Mouse (Mus musculus): Measurements from ENCODE around the gene Erc2.

The Erc2 gene

DNA sequence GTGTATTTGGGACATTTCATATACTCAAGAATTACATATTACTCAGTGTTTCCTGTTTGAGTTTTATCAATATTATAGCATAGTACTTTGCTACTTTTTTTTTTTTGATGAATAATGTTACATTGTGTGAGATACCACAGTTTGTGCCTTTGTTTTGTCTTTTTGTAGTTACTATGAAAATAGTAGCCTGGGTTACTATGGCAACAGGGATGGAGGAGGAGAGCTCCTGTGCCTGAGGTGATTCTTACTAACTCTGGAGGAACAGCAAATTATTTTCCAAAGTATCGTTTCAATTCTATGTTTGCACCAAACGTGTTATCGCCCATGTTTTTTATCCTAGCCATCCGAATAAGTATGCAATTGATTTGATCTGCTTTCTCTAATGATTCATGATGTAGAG, 438.7 kb downstream of the Erc2 start:
- no peak for DNase-seq (ENCODE audit: low read depth, low spot score)

DNA sequence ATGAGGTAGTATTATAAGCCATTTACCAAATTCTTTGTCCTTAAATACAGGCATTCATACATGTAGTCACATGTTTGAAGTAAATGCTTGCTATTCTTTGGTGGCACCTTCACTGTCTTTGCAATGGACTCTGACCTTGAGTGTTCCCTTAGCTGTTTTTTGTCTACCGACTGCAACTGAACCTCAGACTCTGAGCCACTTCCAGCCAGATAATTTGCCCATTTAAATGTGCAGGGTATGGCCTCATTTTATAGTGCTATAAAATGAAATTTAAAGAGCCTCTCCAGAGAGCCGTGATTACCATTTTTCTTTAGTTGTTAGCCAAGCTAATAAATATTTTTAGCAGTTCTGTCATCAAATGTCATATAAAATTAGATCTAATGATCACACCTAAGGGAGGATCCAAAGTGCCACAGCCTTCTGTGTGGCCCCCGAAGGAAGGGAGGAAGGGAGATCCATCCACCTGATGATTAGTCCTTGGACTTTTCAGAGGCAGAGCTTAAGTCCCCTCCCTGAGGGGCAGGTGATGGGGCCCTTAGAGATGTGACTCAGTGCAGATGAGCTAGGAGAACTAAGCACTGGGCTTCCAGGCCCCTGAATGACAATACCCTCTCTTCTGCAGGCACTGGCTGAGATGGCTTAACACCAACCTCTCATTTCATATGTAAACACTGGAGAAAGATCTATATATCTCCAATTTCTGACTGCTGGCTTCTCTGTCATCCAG, 439.6 kb downstream of the Erc2 start:
- DNase-seq (ENCODE audit: low read depth, low spot score), result no peak

DNA sequence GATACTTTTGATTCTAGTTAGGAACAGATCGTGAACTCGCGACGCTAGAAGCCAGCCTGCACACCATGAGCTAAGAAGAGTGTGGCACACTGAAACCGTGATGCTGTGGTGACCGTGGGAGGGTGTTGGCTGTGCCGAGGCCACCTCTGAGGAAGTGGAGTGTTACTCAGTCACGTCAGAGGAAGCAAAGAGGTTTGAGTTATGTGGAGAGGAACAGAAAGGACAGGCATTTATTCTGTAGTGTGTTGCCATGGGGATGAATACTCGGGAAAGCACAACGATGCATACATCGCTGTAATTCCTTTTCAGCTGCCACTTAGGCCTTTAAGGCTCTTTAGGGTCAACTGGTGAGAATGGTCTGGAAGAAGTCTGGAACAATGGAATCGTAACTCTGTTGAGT, 445.8 kb downstream of the Erc2 start:
- DNase-seq (ENCODE audit: low read depth, low spot score), result no peak

DNA sequence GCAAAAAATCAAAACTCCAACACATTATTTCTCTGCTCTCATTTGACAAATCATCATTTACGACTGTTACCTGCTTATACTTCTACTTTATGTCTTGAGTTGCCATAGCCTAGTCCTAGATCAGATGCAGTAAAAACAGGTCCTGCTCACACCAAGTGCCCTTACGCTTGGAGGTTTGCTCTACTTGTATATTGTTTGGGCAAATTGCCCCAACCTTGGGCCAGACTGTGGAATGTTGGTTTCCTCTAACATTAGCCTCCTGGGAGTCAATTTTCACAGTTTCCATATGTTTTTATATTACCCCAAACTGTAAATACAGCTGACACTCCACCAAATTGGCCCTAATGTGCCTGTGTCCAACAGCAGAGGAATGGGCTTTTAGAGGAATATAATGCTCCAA, 447.6 kb downstream of the Erc2 start:
- DNase-seq (ENCODE audit: low read depth, low spot score), result no peak

- DNase-seq (ENCODE audit: low read depth, low spot score), result no peak
Measured at GRCm38 (mm10) chr14:28072561-28072960, 450.3 kb downstream of the Erc2 start.

DNA sequence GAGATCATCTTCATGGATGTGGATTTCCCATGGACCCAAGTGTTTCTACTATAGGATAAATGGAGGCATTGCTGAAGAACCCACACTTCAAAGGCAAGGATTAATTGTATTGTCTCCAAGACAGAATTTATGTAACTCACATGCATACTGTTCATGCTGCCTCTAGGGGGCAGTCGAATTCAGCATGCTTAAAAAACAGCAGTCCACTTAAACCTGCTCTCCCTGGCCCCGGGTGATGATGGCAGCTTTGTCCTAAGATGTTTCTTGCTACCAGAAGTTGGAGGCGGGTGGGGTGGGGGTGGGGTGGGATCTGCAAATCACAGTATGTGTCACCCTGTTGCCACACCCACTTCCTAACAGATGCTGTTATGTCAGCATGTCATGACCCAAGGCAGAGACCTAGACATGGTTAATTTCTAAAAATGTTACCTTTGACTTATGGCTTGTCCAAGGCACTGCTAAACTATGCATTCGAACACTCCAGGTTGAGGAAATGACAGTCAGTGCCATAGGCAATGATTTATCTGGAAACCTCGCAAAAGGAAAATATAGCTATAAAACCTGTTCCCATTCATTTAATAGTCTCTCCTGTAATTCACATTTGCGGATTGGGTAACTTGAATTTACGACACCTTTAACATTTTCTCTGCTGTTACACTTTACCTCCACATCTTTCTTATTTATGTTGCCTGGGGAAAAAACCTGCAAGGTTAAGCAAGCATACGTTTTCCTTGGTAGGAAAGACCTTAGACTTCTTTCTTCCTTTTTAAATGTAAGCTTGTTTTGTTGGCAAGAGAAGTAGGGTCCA, 467.6 kb downstream of the Erc2 start:
- no peak for DNase-seq (ENCODE audit: low read depth, low spot score)

DNA sequence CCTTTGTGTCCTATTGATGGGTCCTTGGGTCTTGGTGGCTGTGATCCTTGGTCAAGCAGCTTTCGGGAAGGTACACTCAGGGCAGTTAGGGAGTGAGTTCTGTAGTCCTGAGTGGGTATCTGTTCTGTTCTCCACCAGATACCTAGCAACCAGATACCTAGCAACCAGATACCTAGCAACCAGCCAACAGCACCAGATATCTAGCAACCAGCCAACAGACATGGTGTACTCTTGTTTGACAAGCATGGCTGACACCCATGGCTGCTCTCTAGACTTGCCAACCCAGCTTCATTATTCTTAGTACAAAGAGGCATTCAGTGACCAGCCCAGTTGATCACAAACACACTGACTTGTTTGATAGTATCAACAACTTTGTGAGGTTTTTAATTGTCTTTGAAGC, 469.1 kb downstream of the Erc2 start:
- DNase-seq (ENCODE audit: low read depth, low spot score), result no peak

GRCm38 (mm10) chr14:28093214-28093613, 471.0 kb downstream of the Erc2 start:
- no peak for DNase-seq (ENCODE audit: low read depth, low spot score)

- DNase-seq (ENCODE audit: low read depth, low spot score), result no peak
Measured at GRCm38 (mm10) chr14:28093913-28094312, 471.7 kb downstream of the Erc2 start.

DNA sequence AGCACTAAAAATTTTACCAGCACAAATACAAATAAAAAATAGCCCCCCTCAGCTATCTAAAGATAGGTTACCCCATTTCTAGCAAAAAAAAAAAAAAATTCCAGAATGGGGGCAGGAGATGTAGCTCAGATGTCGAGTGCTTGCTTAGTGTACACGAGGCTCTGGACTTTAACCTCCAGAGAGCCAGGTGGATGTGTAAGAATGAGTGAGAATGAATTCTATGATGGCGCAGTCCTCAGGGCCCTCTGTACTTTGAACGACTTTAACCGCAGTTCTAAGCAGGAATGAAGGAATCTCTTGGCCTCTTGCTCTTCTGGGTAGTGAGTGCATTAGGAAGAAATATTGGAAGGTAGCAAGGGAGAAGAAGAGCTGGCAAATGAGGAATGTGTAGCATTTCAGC, 476.9 kb downstream of the Erc2 start:
- no peak for DNase-seq (ENCODE audit: low read depth, low spot score)

- no peak for DNase-seq (ENCODE audit: low read depth, low spot score)
Measured at GRCm38 (mm10) chr14:28113121-28113520, 490.9 kb downstream of the Erc2 start.

GRCm38 (mm10) chr14:28120851-28121250, 498.6 kb downstream of the Erc2 start:
- DNase-seq (ENCODE audit: low read depth, low spot score), result no peak

- no peak for DNase-seq (ENCODE audit: low read depth, low spot score)
Measured at GRCm38 (mm10) chr14:28126842-28127241, 504.6 kb downstream of the Erc2 start.

GRCm38 (mm10) chr14:28128999-28129398, 506.8 kb downstream of the Erc2 start:
- DNase-seq (ENCODE audit: low read depth, low spot score), result no peak

GRCm38 (mm10) chr14:28143998-28144397, 521.8 kb downstream of the Erc2 start:
- DNase-seq (ENCODE audit: low read depth, low spot score), result no peak

DNA sequence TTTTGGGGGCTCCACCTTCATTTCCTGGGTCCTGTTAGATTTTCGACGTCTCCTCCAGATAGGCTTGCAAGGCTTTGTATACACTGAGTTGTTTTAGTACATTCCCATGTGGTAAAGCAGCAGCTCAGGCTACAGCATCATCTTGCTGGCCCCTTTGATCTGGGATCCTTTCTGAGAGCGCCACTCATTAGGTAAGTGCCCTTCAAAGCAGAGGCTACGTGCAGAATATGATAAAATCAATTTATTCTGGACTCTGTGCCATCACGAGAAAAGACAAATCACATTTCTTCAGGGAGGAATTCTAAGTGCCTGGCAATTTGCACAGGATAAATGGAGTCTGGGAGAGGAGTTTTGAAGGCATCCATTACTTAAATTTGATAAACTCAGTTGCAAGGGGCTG, 525.0 kb downstream of the Erc2 start:
- DNase-seq (ENCODE audit: low read depth, low spot score), result no peak

GRCm38 (mm10) chr14:28150942-28151341, 528.7 kb downstream of the Erc2 start:
- no peak for DNase-seq (ENCODE audit: low read depth, low spot score)

DNA sequence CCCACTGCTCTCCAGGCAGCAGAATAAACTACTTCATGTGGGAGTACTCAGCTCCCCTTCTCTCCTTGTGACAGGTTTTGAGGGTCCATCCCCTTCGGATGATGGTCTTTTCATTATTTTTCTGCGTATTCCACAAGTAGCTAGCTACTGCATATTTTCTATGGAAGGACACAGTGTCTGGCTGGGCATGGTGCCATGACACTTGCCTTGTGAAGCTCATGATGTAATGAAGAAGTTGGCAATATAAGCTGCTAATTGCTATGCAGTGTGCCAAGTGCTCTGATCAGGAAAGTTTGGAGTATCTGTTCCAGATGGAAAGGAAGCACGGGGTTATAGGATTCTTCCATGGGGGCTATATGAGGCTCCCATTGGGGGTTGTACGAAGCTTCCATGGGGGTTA, 533.5 kb downstream of the Erc2 start:
- no peak for DNase-seq (ENCODE audit: low read depth, low spot score)

- no peak for DNase-seq (ENCODE audit: low read depth, low spot score)
Measured at GRCm38 (mm10) chr14:28160852-28161251, 538.6 kb downstream of the Erc2 start.

- DNase-seq (ENCODE audit: low read depth, low spot score), result no peak
Measured at GRCm38 (mm10) chr14:28164642-28165408, 542.6 kb downstream of the Erc2 start.

DNA sequence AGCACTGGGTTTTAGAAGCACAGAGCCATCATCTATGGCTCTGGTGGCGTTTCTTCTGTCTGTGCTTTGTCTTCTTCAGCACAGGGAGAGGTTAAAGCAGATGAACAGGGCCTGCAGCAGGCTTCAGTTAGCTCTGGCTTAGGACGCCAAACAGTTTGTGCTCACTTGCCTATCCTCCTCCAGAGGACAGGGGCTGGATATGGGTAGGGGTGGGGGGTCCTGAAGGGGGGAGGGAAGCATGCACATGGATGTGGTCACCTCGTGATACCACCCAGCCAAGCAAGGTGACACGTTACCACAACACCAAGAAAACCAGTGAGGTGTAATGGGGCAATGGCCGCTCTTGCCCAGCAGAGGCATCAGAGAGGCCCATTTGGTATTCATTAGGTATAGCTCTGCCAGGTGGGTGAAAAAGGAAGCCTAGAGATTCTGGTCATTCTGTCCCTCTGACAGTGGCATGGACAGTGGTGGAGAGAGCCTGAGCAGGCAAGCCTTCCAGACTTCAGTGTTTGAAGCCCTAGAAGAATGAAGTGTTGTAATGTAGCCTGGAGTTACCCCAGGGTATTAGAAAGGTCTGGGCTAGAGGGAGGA, 543.5 kb downstream of the Erc2 start:
- no peak for DNase-seq (ENCODE audit: low read depth, low spot score)

GRCm38 (mm10) chr14:28170711-28171110, 548.5 kb downstream of the Erc2 start:
- no peak for DNase-seq (ENCODE audit: low read depth, low spot score)

Data from c-Kit-negative CD71-positive TER-119-positive erythroid progenitor cells, embryonic 14.5 days (primary cell).